Mouse (Mus musculus): ENCODE measurements at regions not wholly inside any gene's neighbourhood (a gene's known extent, or its start where the extent isn't known, plus 50 kb on each side); places are given as distances from the start of the nearest gene placed in this dataset.

DNA sequence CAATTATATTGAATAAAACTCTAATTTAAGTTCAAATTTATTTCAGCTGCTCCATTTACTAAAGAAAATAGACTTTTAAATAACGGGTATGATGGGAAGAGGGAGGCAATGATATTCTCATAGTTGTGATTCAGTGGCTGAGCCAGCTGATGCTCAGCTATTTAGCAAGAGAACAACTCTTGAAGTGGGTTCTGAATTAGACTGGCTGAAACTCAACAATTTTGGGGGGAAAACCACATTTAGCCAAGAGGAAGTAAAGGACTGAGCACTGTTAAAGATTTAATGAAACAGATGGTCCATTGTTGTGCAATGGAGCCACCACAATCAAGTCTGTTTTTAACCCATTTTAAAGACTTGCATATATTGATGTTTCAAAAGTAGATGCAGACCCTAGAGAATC is 1193.0 kb downstream of the D3Ertd751e start:
- no peaks in the 10 kb centered on the region for H3K27me3 ChIP-seq
- no peak for ATAC-seq (ENCODE audit: insufficient number of reproducible peaks, insufficient read depth, low FRiP score, low TSS enrichment, low read depth)
- no peak overlapping the region for H3K4me2 ChIP-seq

DNA sequence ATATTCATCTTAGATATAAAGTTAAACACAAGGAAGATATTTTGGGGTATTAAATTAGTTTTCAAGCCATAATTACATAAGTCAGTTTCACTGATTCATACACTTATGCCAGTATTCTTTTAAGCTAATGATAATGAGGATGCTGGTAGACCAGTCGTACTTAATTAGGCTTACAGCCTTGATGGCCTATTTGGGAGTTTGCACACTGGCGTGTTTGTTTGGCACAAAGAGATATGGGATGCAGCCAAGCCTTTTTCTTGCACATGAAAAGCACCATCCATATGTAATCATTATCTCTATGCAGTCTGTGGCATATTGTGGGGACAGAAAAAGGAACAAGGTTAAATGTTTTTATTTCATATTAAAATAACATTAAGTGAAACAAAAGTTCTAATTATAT is 1234.7 kb downstream of the D3Ertd751e start:
- no peak overlapping the region for H3K9ac ChIP-seq (replicated peaks)
- ATAC-seq (ENCODE audit: insufficient number of reproducible peaks, insufficient read depth, low FRiP score, low TSS enrichment, low read depth), result no peak
- H3K4me1 ChIP-seq (replicated peaks), result no peaks in the 10 kb centered on the region
- no peak overlapping the region for H3K4me2 ChIP-seq
- WGBS, result 80% methylated on average over 2 of the region's 2 CpGs
- H3K36me3 ChIP-seq, result no peaks in the 10 kb centered on the region
- no peak overlapping the region for H3K27ac ChIP-seq
- H3K4me3 ChIP-seq (replicated peaks), result no peak overlapping the region
- H3K9me3 ChIP-seq, result no peaks in the 10 kb centered on the region
- no peaks in the 10 kb centered on the region for H3K27me3 ChIP-seq

More for the DNA sequence above, 1193.0 kb downstream of the D3Ertd751e start:
- Histone ChIP-seq H3K36me3 (no peaks in the 10 kb centered on the region), H3K9me3 (no peaks in the 10 kb centered on the region), H3K27ac (no peak overlapping the region), H3K4me3 (replicated peaks) (no peak overlapping the region), H3K9ac (replicated peaks) (no peak overlapping the region), H3K4me1 (replicated peaks) (no peaks in the 10 kb centered on the region)
- WGBS, result 87% methylated on average over 1 of the region's 1 CpGs
